Mouse (Mus musculus): ENCODE results near the gene Tmcc1. TPM values are rescaled to one million over a fixed set of nuclear protein-coding genes. Genes with fewer than 3 reads are reported as not detected.
A peak's percentile ranks its signal among the peaks of the same experiment; 100 is the strongest.
"Not testable (repeated sequence)": the region's sequence is repeated elsewhere in the genome, so short reads cannot be mapped to it uniquely, and the experiment has no call there.

The Tmcc1 gene
- polyA plus RNA-seq, 1 experiment from 2014 or later, result 14.3 TPM

GRCm38 (mm10) chr6:116133756-116134155 lies 59.5 kb downstream of the Tmcc1 start:
- Histone ChIP-seq H3K4me1 (no peaks in the 10 kb centered on the region), H3K4me3 (no peak overlapping the region), H3K27ac (no peak overlapping the region), H3K36me3 (peaks cover 10% of the 10 kb centered on the region), H3K27me3 (ENCODE audit: low read depth, poor library complexity, severe bottlenecking) (no peaks in the 10 kb centered on the region), H3K9me3 (replicated peaks) (no peaks in the 10 kb centered on the region)
- no peak for DNase-seq (ENCODE audit: low spot score)
- WGBS, result 80% methylated on average over 8 of the region's 8 CpGs

GRCm38 (mm10) chr6:116131771-116132170 lies 61.5 kb downstream of the Tmcc1 start:
- no peaks in the 10 kb centered on the region for H3K9me3 ChIP-seq (replicated peaks)
- no peak for DNase-seq (ENCODE audit: low spot score)
- no peaks in the 10 kb centered on the region for H3K27me3 ChIP-seq (ENCODE audit: low read depth, poor library complexity, severe bottlenecking)
- no peak overlapping the region for H3K4me3 ChIP-seq
- H3K4me1 ChIP-seq, result no peaks in the 10 kb centered on the region
- 90% methylated on average over 1 of the region's 1 CpGs for WGBS
- no peak overlapping the region for H3K27ac ChIP-seq
- H3K36me3 ChIP-seq, result peaks cover 10% of the 10 kb centered on the region

DNA sequence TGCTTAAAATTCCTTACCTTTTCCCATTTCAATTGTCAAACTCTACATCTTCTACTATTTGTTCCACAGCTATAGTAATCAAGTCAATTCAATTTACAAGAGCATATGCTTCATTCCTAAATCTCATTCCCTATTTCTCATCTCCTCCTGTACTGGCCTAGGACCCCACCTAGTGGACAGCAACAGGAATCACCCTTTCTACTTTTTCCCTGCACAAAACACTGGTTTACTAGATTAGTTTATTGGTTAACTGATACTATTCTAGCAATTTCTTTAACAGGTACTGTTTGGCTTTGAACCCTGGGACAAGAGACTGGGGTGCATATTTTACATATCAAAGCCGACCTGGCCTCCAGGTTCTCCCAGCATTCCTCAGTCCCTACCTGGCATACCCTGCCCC lies 64.6 kb downstream of the Tmcc1 start:
- no peaks in the 10 kb centered on the region for H3K4me1 ChIP-seq
- no peak for DNase-seq (ENCODE audit: low spot score)
- no peak overlapping the region for H3K27ac ChIP-seq
- H3K27me3 ChIP-seq (ENCODE audit: low read depth, poor library complexity, severe bottlenecking), result no peaks in the 10 kb centered on the region
- 3% methylated on average over 1 of the region's 1 CpGs for WGBS
- no peak overlapping the region for H3K4me3 ChIP-seq
- no peaks in the 10 kb centered on the region for H3K9me3 ChIP-seq (replicated peaks)
- H3K36me3 ChIP-seq, result peaks cover 13% of the 10 kb centered on the region

DNA sequence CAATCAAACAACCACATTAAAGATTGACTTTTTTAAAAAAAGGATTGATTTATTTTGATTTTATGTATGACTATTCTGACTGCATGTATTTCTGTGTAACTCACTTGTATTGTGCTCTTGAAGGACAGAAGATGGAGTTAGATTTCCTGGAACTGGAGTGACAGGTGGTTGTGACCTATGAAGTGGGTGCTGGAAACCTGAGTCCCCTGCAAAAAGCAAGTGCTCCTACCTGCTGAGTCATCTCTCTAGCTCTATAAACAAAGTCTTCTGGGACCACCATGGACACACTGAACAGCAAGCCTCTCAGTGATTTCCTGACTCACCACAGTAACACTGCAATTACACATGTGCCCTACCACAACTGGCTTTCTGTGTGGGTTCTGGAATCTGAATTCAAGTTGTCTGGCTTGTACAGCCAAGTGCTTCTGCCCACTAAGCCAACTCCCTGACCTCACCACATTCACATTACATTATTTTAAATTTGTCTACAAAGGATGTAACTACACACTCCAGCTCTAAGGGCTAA lies 65.3 kb downstream of the Tmcc1 start:
- DNase-seq (ENCODE audit: low spot score), result no peak
- Histone ChIP-seq H3K36me3 (peaks cover 13% of the 10 kb centered on the region), H3K4me1 (no peaks in the 10 kb centered on the region), H3K4me3 (no peak overlapping the region), H3K27me3 (ENCODE audit: low read depth, poor library complexity, severe bottlenecking) (no peaks in the 10 kb centered on the region), H3K27ac (no peak overlapping the region), H3K9me3 (replicated peaks) (no peaks in the 10 kb centered on the region)

DNA sequence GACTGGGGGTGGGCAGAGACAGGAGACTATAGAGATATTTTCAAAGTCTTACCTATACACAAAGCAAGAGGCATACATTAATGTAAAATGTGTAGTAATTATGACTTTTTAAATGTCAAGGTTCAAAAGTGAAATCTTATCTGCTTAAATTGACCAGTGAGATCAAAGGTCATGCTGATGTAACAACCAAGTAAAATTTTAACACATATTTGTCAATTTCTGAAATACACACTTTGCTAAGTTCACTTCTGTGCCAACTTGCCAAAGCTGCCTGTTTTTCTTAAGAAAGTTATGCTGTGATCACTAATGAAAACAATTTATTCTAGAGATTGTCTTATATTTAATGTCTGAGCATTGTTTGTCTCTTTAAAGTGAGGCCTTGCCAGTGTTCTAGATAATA lies 66.7 kb downstream of the Tmcc1 start:
- DNase-seq (ENCODE audit: low spot score), result no peak
- no peak overlapping the region for H3K27ac ChIP-seq

GRCm38 (mm10) chr6:116122881-116123280 lies 70.4 kb downstream of the Tmcc1 start:
- H3K27me3 ChIP-seq (ENCODE audit: low read depth, poor library complexity, severe bottlenecking), result no peaks in the 10 kb centered on the region
- no peak overlapping the region for H3K27ac ChIP-seq
- H3K36me3 ChIP-seq, result peaks cover 31% of the 10 kb centered on the region
- WGBS, result 81% methylated on average over 1 of the region's 1 CpGs
- no peaks in the 10 kb centered on the region for H3K4me1 ChIP-seq
- no peak for DNase-seq (ENCODE audit: low spot score)
- no peaks in the 10 kb centered on the region for H3K9me3 ChIP-seq (replicated peaks)
- H3K4me3 ChIP-seq, result no peak overlapping the region

More for the DNA sequence above, 66.7 kb downstream of the Tmcc1 start:
- Histone ChIP-seq H3K9me3 (replicated peaks) (no peaks in the 10 kb centered on the region), H3K4me3 (no peak overlapping the region), H3K27me3 (ENCODE audit: low read depth, poor library complexity, severe bottlenecking) (no peaks in the 10 kb centered on the region), H3K36me3 (peaks cover 23% of the 10 kb centered on the region), H3K4me1 (no peaks in the 10 kb centered on the region)

DNA sequence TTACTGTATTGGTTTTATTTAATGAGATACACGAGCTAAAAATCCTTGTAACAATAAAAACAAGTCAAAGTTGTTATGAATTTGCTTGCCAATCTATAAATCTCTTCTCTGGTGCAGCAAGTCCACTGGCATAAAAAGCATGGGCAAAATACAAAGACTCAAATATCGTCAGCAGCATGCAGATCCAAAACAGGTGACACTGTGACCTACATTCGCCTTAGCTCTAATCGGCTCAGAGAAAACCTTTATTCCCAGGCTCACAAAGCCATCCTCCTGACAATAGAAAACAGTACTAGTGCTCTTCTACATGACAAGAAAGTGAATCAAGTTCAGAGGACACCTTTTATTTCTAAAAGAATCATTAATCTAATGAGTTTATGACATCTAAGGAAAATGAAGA lies 73.6 kb downstream of the Tmcc1 start:
- WGBS, result 87% methylated on average over 4 of the region's 4 CpGs

GRCm38 (mm10) chr6:116116634-116117033 lies 76.7 kb downstream of the Tmcc1 start:
- not testable (repeated sequence) for H3K36me3 ChIP-seq; H3K9me3 ChIP-seq (replicated peaks); H3K4me1 ChIP-seq; DNase-seq (ENCODE audit: low spot score); H3K4me3 ChIP-seq; H3K27me3 ChIP-seq (ENCODE audit: low read depth, poor library complexity, severe bottlenecking); H3K27ac ChIP-seq
- 94% methylated on average over 6 of the region's 6 CpGs for WGBS

More for the DNA sequence above, 73.6 kb downstream of the Tmcc1 start:
- Histone ChIP-seq H3K9me3 (replicated peaks) (no peaks in the 10 kb centered on the region), H3K27ac (no peak overlapping the region), H3K27me3 (ENCODE audit: low read depth, poor library complexity, severe bottlenecking) (no peaks in the 10 kb centered on the region), H3K4me3 (no peak overlapping the region), H3K4me1 (no peaks in the 10 kb centered on the region), H3K36me3 (peaks cover 31% of the 10 kb centered on the region)
- DNase-seq (ENCODE audit: low spot score), result no peak

DNA sequence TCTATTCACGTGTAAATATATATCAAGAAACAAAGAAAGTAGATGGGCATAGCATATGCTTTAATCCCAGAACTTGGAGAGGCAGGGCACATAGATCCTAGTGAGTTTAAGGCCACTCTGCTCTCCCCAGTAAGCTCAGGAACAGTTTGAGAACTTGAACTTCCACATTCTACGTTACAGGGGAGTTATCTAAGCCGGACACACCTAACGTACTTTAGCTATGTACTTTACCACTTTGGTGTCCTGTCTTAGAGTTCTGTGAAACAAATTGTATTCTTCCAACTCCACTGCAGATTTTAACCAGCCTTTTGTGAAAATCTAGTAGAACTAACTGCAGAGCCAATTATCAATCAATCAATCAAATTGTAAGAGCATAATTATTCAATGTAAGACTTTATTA lies 82.7 kb downstream of the Tmcc1 start:
- 82% methylated on average over 4 of the region's 4 CpGs for WGBS
- Histone ChIP-seq H3K4me1 (peaks cover 13% of the 10 kb centered on the region), H3K27me3 (ENCODE audit: low read depth, poor library complexity, severe bottlenecking) (no peaks in the 10 kb centered on the region), H3K27ac (no peak overlapping the region), H3K9me3 (replicated peaks) (no peaks in the 10 kb centered on the region), H3K36me3 (no peaks in the 10 kb centered on the region), H3K4me3 (no peak overlapping the region)
- no peak for DNase-seq (ENCODE audit: low spot score)

GRCm38 (mm10) chr6:116107471-116108358 lies 85.6 kb downstream of the Tmcc1 start:
- H3K4me1 ChIP-seq, result peaks cover 13% of the 10 kb centered on the region
- peak overlapping the region; percentile 68 for H3K27ac ChIP-seq
- no peaks in the 10 kb centered on the region for H3K36me3 ChIP-seq
- H3K27me3 ChIP-seq (ENCODE audit: low read depth, poor library complexity, severe bottlenecking), result no peaks in the 10 kb centered on the region
- no peaks in the 10 kb centered on the region for H3K9me3 ChIP-seq (replicated peaks)
- peak; percentile 70 for DNase-seq (ENCODE audit: low spot score)
- 2% methylated on average over 29 of the region's 29 CpGs for WGBS
- H3K4me3 ChIP-seq, result peak overlapping the region; percentile 60

- H3K36me3 ChIP-seq, result no peaks in the 10 kb centered on the region
- H3K27me3 ChIP-seq (ENCODE audit: low read depth, poor library complexity, severe bottlenecking), result no peaks in the 10 kb centered on the region
- DNase-seq (ENCODE audit: low spot score), result no peak
- peak overlapping the region; percentile 60 for H3K4me3 ChIP-seq
- 2% methylated on average over 6 of the region's 6 CpGs for WGBS
- H3K9me3 ChIP-seq (replicated peaks), result no peaks in the 10 kb centered on the region
- H3K27ac ChIP-seq, result peak overlapping the region; percentile 68
- H3K4me1 ChIP-seq, result peaks cover 13% of the 10 kb centered on the region
These were observed 86.3 kb downstream of the Tmcc1 start for GRCm38 (mm10) chr6:116106967-116107470.

DNA sequence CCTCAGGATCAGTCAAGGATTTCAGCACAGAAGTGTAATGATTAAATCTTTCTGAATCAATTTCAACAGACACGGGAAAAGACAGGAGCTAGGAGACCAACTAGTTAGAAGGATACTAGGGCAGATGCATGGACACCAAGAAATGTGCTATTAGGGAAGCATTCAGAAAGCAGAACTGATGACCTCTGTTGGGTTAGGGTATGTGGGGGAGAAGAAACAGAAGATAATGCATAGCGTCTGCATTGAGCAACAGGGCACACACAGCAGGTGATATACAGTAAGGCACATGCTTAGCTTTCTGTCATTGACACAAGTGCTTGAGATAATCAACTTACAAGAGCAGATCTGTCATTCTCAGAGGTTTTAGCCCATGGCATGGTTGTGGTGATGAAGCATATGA lies 95.7 kb downstream of the Tmcc1 start:
- WGBS, result 95% methylated on average over 2 of the region's 2 CpGs
- DNase-seq (ENCODE audit: low spot score), result no peak
- Histone ChIP-seq H3K27ac (no peak overlapping the region), H3K36me3 (peaks cover 7% of the 10 kb centered on the region; the same call in 1 of the 2 replicates), H3K4me1 (no peaks in the 10 kb centered on the region), H3K9me3 (replicated peaks) (no peaks in the 10 kb centered on the region), H3K27me3 (ENCODE audit: low read depth, poor library complexity, severe bottlenecking) (no peaks in the 10 kb centered on the region), H3K4me3 (no peak overlapping the region)

GRCm38 (mm10) chr6:116089402-116089801 lies 103.9 kb downstream of the Tmcc1 start:
- Histone ChIP-seq H3K4me3 (no peak overlapping the region), H3K36me3 (no peaks in the 10 kb centered on the region), H3K27ac (no peak overlapping the region), H3K9me3 (replicated peaks) (no peaks in the 10 kb centered on the region), H3K4me1 (no peaks in the 10 kb centered on the region), H3K27me3 (ENCODE audit: low read depth, poor library complexity, severe bottlenecking) (no peaks in the 10 kb centered on the region)
- DNase-seq (ENCODE audit: low spot score), result no peak
